Mouse (Mus musculus): ENCODE results near the gene Gm10778. TPM values are rescaled to one million over a fixed set of nuclear protein-coding genes. Genes with fewer than 3 reads are reported as not detected.
A peak's percentile ranks its signal among the peaks of the same experiment; 100 is the strongest.

The Gm10778 gene
- total RNA-seq (2017): 7.9 and 9.8 TPM in 2 replicates

DNA sequence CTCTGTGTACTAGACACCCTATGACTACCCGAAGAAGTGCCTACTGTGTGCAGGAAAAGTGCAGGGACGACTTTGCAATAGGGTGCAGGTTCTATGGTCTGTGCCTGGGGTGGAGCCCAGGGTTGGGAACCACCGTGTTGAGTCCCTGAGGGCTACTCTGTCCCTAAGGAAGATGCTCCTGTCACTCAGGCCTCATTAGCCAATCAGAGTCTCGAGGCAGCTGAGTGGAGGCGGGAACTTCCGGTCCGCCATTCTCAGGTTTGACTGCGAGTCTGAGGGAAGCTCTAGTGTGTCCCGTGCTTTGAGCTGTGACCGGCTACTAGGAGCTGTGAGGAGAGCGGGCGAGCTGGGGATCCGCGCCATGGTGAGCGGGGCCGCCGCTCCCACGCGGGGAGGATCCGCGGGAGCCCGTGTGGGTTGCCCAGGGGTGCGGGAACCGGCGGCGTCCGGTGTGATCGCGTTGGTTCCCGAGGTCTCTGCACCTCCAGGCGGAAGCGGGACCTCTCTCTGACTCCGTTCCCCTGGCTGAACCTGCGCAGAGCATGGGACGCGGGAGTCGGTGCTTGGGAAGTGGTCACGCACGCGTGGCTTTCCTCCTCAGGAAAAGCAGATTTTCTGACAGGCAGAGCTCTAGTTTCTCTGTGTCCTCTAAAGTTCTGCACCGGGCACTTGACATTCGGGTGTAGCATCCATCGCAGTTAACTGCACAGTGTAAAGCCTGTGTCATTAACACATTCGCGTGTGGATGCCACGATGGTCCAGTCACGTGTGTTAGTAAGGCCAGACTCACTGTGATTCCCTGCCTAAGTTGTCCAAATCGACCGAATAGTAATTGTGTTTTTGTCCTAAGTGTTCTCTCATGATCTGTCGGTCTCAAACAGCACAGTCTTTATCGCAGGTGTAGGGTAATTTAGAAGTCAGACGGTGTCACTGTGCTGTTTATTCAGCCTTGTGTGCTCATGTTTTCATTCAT is at the start of gene Gm10778:
Gene Gm10778, plus strand, starts transcription at position 257 of the 973 bp plus-strand sequence.
- ATAC-seq (ENCODE audit: extremely low read depth, insufficient number of reproducible peaks, low FRiP score, poor library complexity, severe bottlenecking): peak; percentile 96

DNA sequence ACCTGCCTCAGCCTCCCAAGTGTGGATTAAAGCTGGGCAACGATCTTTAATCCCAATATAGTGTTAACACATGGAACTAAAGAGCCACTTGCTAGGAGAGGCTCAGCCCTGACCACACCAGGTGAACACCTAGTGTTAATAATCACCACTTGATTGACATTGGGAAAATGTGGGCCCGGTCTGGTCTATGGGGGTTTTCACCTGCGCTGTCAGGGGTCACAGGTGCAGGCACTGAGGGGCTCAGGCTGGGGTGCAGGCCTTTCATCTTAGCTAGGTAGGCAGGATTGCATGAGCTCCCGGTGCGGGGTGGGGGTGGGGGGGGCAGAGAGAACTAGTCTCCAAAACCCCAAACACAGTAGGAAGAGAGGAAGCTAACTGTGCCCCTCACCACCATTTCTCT is 49.2 kb upstream of the Gm10778 start:
- no peak for ATAC-seq (ENCODE audit: extremely low read depth, insufficient number of reproducible peaks, low FRiP score, poor library complexity, severe bottlenecking)

DNA sequence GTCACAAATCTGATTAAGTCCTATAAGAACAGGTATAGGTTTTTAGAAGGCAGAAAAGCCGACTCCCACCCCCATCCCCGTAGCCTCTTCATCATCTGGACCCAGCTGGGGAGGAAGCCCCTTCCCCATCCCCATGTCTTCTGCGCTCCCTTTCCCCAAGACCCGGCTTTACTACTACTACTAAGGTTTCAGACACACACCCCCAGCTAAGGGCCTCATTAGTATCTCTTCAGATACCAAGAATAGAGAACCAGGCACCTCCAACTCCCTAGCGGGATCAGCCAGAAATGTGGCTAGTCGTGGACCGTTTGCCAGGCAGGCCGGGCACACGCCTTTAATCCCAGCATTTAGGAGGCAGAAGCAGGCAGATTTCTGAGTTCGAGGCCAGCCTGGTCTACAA is 48.8 kb upstream of the Gm10778 start:
- ATAC-seq (ENCODE audit: extremely low read depth, insufficient number of reproducible peaks, low FRiP score, poor library complexity, severe bottlenecking): no peak

DNA sequence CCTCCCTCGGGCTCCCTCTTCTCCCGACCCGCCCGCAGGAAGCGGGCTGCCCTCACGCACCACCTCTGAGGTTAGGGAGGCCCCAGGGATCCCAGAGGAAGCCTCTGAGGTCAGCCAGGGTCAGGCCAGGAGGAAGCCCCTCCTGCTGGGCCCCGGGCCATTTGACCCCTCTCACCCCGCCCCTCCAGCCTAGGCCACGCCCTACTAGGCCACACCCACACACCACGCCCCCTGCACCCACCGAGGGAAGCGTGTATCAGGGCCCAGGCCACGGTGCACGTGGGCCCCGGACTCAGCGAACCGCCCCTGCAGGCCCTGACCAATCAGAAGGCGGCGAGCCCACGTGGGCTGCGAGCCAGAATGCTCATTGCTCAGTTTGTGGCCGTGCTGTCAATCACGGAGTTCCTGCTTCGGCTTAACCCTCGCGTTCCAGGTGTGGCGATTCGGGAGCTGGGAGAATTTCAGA is 48.1 kb upstream of the Gm10778 start, which contains the start of gene Tle6:
Gene Tle6, minus strand, starts transcription at position 336 of the 466 bp plus-strand sequence.
- ATAC-seq (ENCODE audit: extremely low read depth, insufficient number of reproducible peaks, low FRiP score, poor library complexity, severe bottlenecking): peak; percentile 65

DNA sequence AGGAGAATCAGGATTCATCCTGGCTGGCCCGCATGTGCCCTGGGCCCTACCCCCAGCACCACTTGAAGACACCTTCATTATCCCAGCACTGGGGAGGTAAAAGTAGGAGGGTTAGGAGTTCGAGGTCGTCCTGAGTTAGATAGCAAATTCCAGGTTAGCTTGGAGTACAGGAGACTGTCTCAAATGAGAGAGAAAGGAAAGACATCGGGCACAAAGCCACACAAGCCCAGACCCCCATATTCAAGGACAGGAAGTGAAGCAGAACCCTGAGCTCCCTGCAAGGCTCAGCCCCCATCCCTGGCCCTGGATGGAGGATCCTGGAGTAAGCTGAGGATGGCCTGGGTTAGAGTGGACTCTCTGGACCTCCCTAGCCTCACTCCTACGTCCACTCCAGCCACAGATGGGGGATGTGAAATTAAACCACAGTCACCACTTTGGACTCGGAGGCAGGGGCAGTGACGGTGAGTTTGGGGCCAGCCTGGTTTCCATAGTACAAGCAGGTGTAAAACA is 47.4 kb upstream of the Gm10778 start:
- ATAC-seq (ENCODE audit: extremely low read depth, insufficient number of reproducible peaks, low FRiP score, poor library complexity, severe bottlenecking): no peak

DNA sequence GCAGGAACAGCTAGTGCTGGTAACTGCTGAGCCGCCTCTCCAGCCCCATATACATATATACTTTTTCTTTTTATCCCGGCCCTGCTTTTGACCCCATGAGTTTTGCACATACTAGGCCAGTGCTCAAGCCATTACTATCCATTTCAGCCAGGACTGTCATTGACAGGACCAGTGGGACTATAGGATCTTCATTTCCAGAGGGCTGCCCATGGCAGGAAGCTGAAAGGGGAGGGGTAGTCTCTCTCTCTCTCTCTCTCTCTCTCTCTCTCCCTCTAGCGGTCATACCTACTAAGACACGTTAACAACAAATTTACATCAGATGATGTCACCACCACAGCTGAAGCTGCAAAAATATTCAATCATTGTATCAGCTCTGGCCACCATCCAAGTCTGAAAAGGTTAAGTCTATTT is 46.1 kb upstream of the Gm10778 start:
- ATAC-seq (ENCODE audit: extremely low read depth, insufficient number of reproducible peaks, low FRiP score, poor library complexity, severe bottlenecking): peak; percentile 42; the same call in 1 of the 2 replicates

DNA sequence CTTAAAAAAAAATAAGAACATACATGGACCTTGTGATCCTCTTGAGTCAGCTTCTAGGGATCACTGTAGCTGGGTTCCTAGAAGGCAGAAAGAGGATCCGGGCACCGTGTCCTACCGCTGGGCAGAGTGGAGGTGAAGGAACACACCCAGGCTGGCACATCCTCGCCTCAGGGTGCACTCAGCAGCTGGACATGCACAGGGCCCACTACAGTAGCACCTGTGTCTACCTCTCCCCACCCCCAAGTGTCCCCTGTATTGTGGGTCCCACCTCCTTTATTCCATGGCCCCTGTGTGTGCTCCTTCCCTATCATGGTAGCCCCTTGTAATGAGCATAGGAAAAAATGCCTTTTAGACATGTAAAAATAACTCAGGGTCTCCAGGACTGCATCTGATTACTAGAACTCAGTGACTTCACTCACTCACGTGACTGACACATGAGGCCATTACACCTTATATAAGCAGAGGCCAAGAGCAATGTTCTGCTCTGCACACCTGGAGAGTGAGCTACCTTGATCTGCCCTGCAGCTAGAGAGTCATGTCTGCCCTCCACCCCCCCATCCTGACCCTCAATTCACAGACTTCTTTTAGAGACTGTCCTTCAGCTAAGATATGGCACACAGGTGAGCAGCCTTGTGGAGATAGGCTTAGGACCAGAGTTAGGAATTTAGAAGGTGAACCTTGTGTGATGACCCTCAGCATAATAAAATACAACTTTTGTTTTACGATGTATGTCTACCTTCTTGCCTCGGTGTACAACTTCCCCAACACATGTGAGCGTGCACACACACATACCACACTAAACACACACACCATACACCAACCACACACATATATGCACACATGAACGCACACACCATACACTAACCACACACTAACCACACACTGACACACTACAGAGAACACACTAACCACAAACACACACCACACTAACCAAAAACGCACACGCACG is 44.6 kb upstream of the Gm10778 start:
- ATAC-seq (ENCODE audit: extremely low read depth, insufficient number of reproducible peaks, low FRiP score, poor library complexity, severe bottlenecking): no peak

DNA sequence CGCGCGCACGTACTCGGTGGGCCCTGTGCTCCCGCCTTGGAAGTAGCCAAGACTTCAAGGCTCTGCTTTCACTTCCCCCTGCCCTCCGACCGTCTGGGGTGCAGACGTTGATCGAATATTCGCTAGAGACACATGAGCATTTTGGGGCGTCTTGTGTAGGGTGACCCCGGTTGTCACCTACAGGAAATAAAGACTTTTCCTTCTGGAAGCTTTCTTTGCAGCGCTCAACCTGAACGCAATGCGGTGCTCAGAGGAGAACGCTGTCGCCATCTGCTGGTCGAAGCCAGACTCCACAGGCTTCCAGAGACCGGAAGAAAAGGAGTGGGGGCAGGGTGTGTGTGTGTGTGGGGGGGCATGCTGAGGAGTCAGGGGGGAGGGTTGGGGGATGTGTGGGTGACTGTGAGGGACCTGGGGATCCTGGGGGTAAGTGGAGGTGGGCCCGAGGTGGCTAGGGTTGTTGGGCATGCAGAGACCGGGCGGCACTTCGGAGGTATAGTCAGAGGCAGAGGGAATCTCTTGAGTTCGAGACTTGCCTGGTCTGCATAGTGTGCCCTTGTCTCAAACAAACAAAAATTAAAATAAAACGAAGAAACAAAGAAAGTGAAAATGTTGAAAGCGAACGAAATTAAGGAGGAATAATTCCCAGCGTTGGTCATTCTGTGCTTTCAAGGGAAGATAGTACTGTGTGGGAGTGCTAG is 43.7 kb upstream of the Gm10778 start:
- ATAC-seq (ENCODE audit: extremely low read depth, insufficient number of reproducible peaks, low FRiP score, poor library complexity, severe bottlenecking): peak; percentile 51

DNA sequence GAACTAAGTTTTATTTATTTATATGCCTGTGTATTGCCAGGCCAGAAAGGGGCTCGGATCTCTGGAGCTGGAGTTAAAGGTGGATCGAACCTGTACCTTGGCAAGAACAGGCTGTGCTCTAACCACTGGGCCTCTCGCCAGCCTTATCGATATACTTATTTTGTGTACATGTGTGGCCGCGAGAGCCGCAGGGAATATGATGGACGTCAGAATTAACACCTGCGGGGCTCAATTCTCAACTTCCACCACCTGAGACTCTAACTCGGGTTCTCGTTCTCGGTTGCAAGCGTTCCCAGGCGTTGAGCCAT is 43.2 kb upstream of the Gm10778 start:
- ATAC-seq (ENCODE audit: extremely low read depth, insufficient number of reproducible peaks, low FRiP score, poor library complexity, severe bottlenecking): no peak

DNA sequence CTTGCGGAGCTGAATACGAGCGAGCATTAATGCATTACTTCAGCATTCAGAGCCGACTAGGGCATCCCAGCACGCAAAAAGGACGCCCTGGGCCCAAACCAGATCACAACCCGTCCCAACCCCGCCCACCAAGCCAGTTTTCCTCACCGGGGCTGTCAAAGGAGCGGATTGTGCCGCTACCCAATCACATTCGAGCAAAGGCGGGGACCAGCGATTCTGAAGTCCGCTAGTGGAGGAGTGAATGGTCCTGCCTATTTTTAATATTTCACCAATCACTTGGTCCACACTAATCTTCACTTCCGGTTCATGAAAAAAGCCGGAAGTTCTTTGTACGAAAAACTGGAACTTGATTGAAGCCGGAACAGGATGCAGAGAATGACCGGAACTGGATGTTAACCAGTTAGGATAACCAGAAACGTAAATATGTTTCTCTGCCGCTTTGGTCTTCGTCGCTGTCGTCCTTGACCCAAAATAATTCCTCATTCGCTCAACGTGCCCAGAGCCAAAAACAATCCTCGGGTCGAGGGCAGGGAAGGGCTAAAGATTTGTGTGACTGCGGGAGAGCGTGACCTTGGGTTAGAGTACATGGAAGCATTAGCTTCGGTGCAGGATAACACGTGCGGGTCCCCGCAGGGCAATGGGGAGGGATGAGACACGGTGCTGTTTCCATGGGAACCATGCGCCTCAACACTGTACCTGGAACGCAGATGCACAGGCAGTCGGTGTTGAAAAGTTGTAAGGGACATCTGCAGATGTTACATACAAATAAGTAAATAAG is 42.7 kb upstream of the Gm10778 start, which contains the start of gene BC025920:
Gene BC025920, plus strand, starts transcription at position 297 of the 778 bp plus-strand sequence.
- ATAC-seq (ENCODE audit: extremely low read depth, insufficient number of reproducible peaks, low FRiP score, poor library complexity, severe bottlenecking): peak; percentile 87

DNA sequence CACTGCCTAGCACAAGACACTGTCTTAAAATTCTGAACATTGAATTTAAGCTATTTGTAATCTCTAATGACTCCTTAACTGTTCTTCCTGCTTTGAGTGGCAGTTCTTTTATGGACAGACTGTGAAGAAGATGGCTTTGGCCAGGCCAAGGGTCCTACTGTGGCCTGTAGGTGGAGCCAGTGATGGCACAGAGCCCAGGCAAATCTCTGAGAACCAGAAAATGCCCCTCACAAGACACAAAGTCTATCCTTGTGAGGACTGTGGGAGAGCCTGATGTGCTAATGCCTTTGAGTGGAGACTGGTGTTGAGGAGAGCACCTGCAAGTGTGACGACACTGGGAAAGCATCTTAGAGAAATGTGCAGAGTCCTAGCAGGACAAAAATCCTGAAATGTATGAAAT is 40.6 kb upstream of the Gm10778 start:
- ATAC-seq (ENCODE audit: extremely low read depth, insufficient number of reproducible peaks, low FRiP score, poor library complexity, severe bottlenecking): no peak

DNA sequence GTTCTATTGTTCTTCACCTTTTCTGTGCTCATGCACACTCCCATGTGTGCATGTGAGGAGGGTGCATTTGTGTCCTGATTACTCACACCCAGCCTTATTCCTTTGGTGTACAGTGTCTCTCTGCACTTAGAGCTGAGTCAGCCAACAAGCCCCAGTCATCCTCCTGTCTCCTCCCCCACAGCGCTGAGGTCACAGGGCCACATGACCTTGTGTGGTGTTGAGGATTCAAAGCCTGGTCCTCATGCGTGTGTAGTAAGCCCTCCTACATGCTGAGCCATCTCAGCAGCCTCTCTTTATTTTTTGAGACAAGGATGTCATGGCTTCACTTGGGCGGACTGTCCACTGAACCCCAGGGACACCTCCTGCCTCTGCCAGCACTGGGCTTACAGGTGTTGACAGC is 36.1 kb upstream of the Gm10778 start:
- ATAC-seq (ENCODE audit: extremely low read depth, insufficient number of reproducible peaks, low FRiP score, poor library complexity, severe bottlenecking): no peak

DNA sequence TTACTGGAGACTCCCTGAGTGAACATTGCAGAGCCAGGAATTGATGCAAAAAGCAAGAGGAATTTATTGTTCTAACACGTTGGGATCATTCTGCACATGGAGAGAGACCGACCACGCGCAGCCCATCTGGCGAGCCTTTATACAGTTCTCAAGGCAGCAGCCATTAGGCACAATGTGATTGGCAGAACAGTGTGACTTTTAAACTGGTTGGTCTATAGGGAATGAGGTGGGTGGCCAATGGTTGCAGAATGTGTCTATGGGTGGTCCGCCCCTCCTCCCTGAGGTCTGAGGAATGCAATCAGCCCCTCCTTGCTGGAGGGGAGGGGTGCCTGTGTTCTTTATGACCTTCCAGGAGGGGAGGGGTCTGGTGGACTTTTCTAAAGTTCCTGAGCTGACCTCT is 33.4 kb upstream of the Gm10778 start:
- ATAC-seq (ENCODE audit: extremely low read depth, insufficient number of reproducible peaks, low FRiP score, poor library complexity, severe bottlenecking): no peak

DNA sequence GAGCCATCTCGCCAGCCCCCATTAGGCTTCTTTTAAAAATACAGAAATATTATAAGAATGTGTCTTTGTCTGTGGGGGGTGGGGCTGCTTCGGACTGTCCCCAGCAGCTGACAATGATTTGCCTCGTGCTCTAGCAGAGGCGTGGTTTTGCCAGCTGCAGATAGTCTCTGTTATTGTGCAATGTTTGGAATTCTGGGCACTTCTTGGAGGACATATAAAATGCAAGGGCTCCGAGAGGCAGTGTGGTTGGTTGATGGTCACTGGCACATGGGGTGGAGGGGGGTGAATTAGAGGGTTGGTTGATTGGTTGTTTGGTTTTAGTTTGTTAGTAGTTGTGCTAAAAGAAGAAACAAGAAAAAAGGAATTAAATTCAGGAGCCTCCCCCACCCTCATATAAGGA is 28.9 kb upstream of the Gm10778 start:
- no peak for ATAC-seq (ENCODE audit: extremely low read depth, insufficient number of reproducible peaks, low FRiP score, poor library complexity, severe bottlenecking)

DNA sequence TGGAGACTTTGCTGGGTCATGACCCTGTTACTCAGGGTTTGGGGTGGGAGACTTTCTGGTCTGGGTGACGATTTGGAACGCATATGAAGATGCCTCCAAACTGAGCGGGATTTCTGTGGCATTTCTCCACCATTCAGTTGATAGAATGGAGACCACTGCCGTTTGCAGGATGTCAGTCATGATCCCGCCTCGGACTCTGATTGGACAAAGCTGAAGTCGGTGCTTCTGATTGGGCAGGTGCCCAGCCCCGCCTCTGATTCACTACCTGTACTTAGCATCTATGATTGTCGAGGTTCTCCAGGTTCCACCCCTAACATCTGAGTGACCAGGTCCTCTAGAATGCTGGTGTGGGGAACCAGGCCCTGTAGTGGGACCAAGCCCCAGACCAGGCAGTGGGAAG is 28.1 kb upstream of the Gm10778 start:
- ATAC-seq (ENCODE audit: extremely low read depth, insufficient number of reproducible peaks, low FRiP score, poor library complexity, severe bottlenecking): no peak

DNA sequence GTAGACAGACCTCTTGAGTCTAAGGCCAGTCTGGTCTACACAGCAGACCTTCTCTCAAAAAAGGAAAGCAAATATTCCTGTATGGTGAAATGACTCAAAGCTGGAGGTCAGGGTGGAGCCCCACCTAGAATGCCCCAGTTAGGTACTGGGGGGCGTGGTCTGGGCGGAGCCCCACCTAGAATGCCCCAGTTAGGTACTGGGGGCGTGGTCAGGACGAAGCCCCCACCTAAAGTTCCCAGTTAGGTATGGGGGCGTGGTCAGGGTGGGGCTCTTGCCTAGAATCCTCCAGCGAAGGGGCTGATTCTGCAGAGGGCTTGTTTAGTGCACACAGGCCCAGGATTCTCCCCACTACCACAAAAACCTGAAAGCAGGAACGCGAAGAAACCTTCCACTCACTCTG is 25.4 kb upstream of the Gm10778 start:
- ATAC-seq (ENCODE audit: extremely low read depth, insufficient number of reproducible peaks, low FRiP score, poor library complexity, severe bottlenecking): no peak

DNA sequence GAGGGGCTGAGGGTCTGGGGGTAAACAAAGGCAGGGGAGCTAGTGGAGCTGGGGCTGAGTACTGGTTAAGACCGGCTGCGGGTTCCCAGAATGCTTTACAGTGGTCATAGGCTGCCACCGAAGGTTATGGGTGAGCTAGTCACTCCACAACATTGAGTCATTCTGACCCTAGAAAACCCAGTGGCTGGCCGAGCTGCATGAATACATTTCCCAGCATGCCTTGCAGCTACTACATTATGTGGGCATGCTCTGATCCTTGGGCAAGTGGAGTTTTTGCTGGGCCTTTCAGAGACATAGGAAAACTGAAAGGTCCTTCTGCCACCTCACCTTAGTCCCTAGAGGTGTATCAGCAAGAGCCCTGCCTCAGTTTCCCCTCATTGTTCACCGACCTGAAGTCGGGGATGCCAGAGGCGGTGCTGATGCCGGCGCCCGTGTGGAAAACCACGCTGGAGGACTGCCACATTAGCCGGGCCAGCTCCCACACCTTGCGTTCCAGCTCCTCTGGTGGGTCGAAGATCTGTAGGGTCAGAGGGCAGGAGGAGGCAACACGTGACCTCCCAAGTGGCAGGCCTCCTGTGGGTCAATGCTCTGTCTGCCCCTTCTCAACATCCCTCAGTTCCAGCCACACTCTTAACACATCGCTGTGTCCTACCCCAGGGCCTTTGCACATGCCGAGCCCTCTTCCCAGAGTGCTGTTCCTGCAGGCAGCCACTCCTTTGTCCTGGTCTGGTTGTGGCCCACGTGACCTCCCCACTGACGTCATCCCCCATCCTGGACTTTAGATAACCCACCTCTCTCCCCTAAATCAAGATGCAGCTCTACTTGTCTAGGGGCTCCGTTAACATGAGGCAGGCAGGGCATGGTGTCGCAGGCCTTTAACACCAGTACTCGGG is 22.5 kb upstream of the Gm10778 start:
- no peak for ATAC-seq (ENCODE audit: extremely low read depth, insufficient number of reproducible peaks, low FRiP score, poor library complexity, severe bottlenecking)
